Comparison of ENCODE assay signal across 28 mouse cellular contexts in the genomic region with DNA sequence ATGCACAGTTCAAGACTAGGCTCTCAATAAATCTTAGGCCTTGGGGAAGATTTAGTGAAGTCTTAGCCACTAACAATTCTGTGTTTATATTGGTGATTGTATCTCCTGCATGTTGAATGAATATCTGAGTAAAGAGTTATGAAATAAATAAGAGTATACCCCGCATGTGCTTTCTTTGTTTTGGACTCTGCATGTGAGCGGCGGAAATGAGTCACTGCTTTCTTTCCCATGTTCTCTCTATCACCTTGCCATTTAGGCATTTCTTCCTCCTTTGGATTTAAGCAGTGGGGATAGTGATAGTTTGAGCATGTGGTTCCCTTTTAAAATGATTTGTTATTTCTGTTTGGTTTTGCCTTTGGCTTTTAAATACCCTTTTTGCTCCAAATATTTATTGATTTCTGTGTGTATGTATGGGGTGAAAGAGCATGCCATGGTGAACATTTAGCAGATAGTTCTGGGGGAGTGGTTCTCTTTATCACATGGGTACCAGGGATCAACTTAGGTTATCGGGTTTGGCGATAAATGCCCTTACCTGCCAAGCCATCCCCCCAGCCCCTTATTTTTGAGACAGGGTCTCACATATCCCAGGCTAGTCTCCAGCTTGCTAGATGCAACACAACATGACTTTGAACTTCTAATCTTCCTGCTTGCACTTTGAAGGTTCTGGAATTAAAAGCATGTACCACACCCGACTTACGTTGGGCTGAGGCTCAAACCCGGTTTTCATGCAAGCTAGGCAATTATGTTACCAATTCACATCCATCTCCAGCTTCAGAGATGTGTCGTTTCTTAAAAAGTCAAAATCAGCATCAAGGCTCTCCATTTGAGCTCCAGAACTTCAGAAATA. TPM values are rescaled to one million over a fixed set of nuclear protein-coding genes. Genes with fewer than 3 reads are reported as not detected.
"Had no signal": no experiment of that assay in that cellular context is flagged by ENCODE, and none has a peak within 500 bp of the region (broad histone marks: within the 10 kb centered on the region; RNA-seq: fewer than 3 reads in every experiment).

No protein-coding gene starts in this region.

- H3K4me2 ChIP-seq: limb, embryonic 12.5 days; limb, embryonic 15.5 days; lung, embryonic 14.5 days; midbrain, embryonic 12.5 days; midbrain, embryonic 15.5 days; neural tube, embryonic 12.5 days; neural tube, embryonic 15.5 days had no signal

- DNase-seq: kidney, adult 18-20 months; kidney, postnatal 25 days; layer of hippocampus, adult 9-11 months; layer of hippocampus, postnatal 36 days; lung, embryonic 14.5 days; right cerebral cortex, adult 18-20 months; right cerebral cortex, postnatal 25 days; spleen, adult 18-20 months had no signal

- H3K27ac ChIP-seq: kidney, postnatal 0 days; layer of hippocampus, adult 2 months; left cerebral cortex, adult 2 months; limb, embryonic 12.5 days; limb, embryonic 15.5 days; macrophage; midbrain, embryonic 12.5 days; midbrain, embryonic 15.5 days; neural tube, embryonic 12.5 days; neural tube, embryonic 15.5 days had no signal

- H3K4me1 ChIP-seq: limb, embryonic 12.5 days; limb, embryonic 15.5 days; midbrain, embryonic 12.5 days; midbrain, embryonic 15.5 days; neural tube, embryonic 12.5 days; neural tube, embryonic 15.5 days had no signal

- H3K9ac ChIP-seq: limb, embryonic 12.5 days; limb, embryonic 15.5 days; lung, embryonic 14.5 days; midbrain, embryonic 12.5 days; midbrain, embryonic 15.5 days; neural tube, embryonic 12.5 days; neural tube, embryonic 15.5 days had no signal

- H3K36me3 ChIP-seq: limb, embryonic 12.5 days; limb, embryonic 15.5 days; midbrain, embryonic 12.5 days; midbrain, embryonic 15.5 days; neural tube, embryonic 12.5 days; neural tube, embryonic 15.5 days had no signal

- H3K9me3 ChIP-seq: limb, embryonic 12.5 days; limb, embryonic 15.5 days; midbrain, embryonic 12.5 days; midbrain, embryonic 15.5 days; neural tube, embryonic 12.5 days; neural tube, embryonic 15.5 days had no signal

- H3K27me3 ChIP-seq: limb, embryonic 15.5 days; midbrain, embryonic 15.5 days; neural tube, embryonic 12.5 days; neural tube, embryonic 15.5 days had no signal

- ATAC-seq: inflammation-experienced regulatory T-cells, adult 6 months; midbrain, embryonic 15.5 days had no signal

- H3K4me3 ChIP-seq: layer of hippocampus, adult 2 months; left cerebral cortex, adult 2 months; limb, embryonic 12.5 days; limb, embryonic 15.5 days; midbrain, embryonic 12.5 days; midbrain, embryonic 15.5 days; neural tube, embryonic 12.5 days; neural tube, embryonic 15.5 days had no signal

RNA-seq across cellular contexts. Expression of gene Asb11, which starts 10.3 kb away (rescaled TPM):
- total RNA-seq: megakaryocyte, adult 5-6 weeks had no signal
- polyA plus RNA-seq: inflammation-experienced regulatory T-cells, adult 6 months; kidney, embryonic 14.5 days; limb, embryonic 12.5 days; limb, embryonic 15.5 days; lung, embryonic 14.5 days; macrophage; midbrain, embryonic 12.5 days; midbrain, embryonic 15.5 days; neural tube, embryonic 12.5 days; neural tube, embryonic 15.5 days had no signal

RNA-seq across cellular contexts. Expression of gene Asb9, which starts 59.1 kb away (rescaled TPM):
- total RNA-seq: layer of hippocampus, adult 2 months; layer of hippocampus, postnatal 36 days; left cerebral cortex, adult 2 months; left cerebral cortex, postnatal 10 days; left cerebral cortex, postnatal 36 days; megakaryocyte, adult 5-6 weeks had no signal
- polyA plus RNA-seq: inflammation-experienced regulatory T-cells, adult 6 months; intestine, embryonic 16.5 days; large intestine, adult 2 months; lung, embryonic 14.5 days; lung, postnatal 0 days; macrophage; midbrain, embryonic 15.5 days; neural tube, embryonic 12.5 days; neural tube, embryonic 15.5 days; stomach, embryonic 16.5 days; thymus, adult 2 months had no signal
